Mouse (Mus musculus): ENCODE data around the gene Slc50a1.

GRCm38 (mm10) chr3:89300514-89300913, 30.1 kb upstream of the Slc50a1 start:
- TF ChIP-seq POLR2AphosphoS2 (IDR thresholded peaks at IDR 0.05; ENCODE audit: insufficient read length, low read depth) (no peak), SRF (IDR thresholded peaks at IDR 0.05; ENCODE audit: control insufficient read depth, insufficient read length, low read depth) (no peak), USF1 (IDR thresholded peaks at IDR 0.05; ENCODE audit: low read depth) (no peak), MYOD1 (IDR thresholded peaks at IDR 0.05; ENCODE audit: control insufficient read depth in 1 of 3, insufficient read length in 2 of 3, low read depth in 2 of 3) (no peak), POLR2A (IDR thresholded peaks at IDR 0.05; ENCODE audit: insufficient read length, low read depth) (no peak), TCF12 (IDR thresholded peaks at IDR 0.05; ENCODE audit: insufficient read depth, poor library complexity, severe bottlenecking) (no peak), TCF3 (IDR thresholded peaks at IDR 0.05; ENCODE audit: insufficient read length, low read depth) (no peak), MAX (IDR thresholded peaks at IDR 0.05; ENCODE audit: low read depth) (no peak)

All from myocyte (in vitro differentiated cells).